Mouse (Mus musculus) cerebellum, adult 11 months (tissue): ENCODE measurements around the gene Slc22a20.

ENCODE experiments used
- DNase-seq: peaks from one replicate; pipeline ENCODE4 v3.0.0; 2022

Slc22a20 gene

GRCm38 (mm10) chr19:5922119-5922942 lies 63.6 kb downstream of the Slc22a20 start:
- no peak for DNase-seq

- no peak for DNase-seq
Observed at GRCm38 (mm10) chr19:5921715-5922114, 64.2 kb downstream of the Slc22a20 start.
